Mouse (Mus musculus) liver, embryonic 13.5 days (tissue): ENCODE results near the gene Tecr. TPM values are rescaled to one million over a fixed set of nuclear protein-coding genes. Genes with fewer than 3 reads are reported as not detected.
A peak's percentile ranks its signal among the peaks of the same experiment; 100 is the strongest.
"Not testable (repeated sequence)": the region's sequence is repeated elsewhere in the genome, so short reads cannot be mapped to it uniquely, and the experiment has no call there.

Experiments used
- ATAC-seq: fragments of 200-750 bp; cut with Nextera tagmentation; 2 replicates; pipeline ENCODE4 v1.8.0; 2017; ENCODE audit warnings: low read depth, mild to moderate bottlenecking, moderate number of reproducible peaks, moderate library complexity
- DNase-seq: peaks from one replicate; pipeline ENCODE4 v3.0.0; 2022
- H3K27ac ChIP-seq: fragments of 300-500 bp; sonication (generic); 2 replicates; pipeline ENCODE4 v1.5.1; 2015; ENCODE audit warnings: moderate library complexity, mild to moderate bottlenecking, inconsistent platforms
- H3K27me3 ChIP-seq: fragments of 300-500 bp; sonication (generic); 2 replicates; pipeline ENCODE4 v1.6.1; 2015; ENCODE audit warnings: mild to moderate bottlenecking, inconsistent platforms
- H3K36me3 ChIP-seq: fragments of 300-500 bp; sonication (generic); 2 replicates; pipeline ENCODE4 v1.6.1; 2015; ENCODE audit warnings: mild to moderate bottlenecking, inconsistent platforms
- H3K4me1 ChIP-seq: fragments of 300-500 bp; sonication (generic); replicated peaks from 2 replicates; pipeline ENCODE4 v1.6.1; 2015; ENCODE audit warnings: inconsistent platforms
- H3K4me2 ChIP-seq: fragments of 300-500 bp; sonication (generic); 2 replicates; pipeline ENCODE4 v1.6.1; 2015; ENCODE audit warnings: inconsistent platforms, mild to moderate bottlenecking, moderate library complexity
- H3K4me3 ChIP-seq: fragments of 300-500 bp; sonication (generic); replicated peaks from 2 replicates; pipeline ENCODE4 v1.5.1; 2015; ENCODE audit warnings: mild to moderate bottlenecking, inconsistent platforms
- H3K9ac ChIP-seq: fragments of 300-500 bp; sonication (generic); 2 replicates; pipeline ENCODE4 v1.6.1; 2015; ENCODE audit warnings: mild to moderate bottlenecking, inconsistent platforms
- H3K9me3 ChIP-seq: fragments of 300-500 bp; sonication (generic); replicated peaks from 2 replicates; pipeline ENCODE4 v1.6.1; 2016; ENCODE audit warnings: inconsistent platforms
- WGBS: fragments of 180-500 bp; shearing (Covaris S2); methylation state at CpG from one replicate; pipeline ENCODE4 v1.1.7; 2015; ENCODE audit not compliant: insufficient replicate concordance; 5-methylcytosine and 5-hydroxymethylcytosine counted together
- polyA plus RNA-seq: library from polyadenylated mRNA; unstranded; fragments of >200 nt; fragmentation: Nextera tagmentation; extraction: Ambion mirVana; gene quantifications from 2 replicates; pipeline ENCODE4 v1.2.1, GENCODE M21; 2015

Tecr gene
- polyA plus RNA-seq, 1 experiment from 2014 or later: 334 TPM

DNA sequence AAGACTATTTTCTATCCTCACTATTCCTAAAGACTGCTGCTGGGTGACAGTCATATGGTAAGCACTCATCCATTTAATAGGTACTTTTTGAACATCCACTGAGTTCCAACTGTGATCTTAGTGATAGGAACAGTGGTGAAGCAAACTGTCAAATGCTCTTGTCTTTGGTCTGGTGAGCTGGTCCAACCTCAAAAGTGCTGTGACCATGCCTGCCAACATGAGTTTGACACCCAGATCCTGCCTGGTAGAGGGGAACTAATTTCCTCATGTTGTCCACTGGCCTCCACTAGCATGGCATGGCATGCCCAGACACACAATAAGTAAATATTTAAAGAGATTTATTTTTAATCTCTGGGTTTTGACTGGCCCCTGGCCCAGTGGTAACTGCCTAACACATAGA lies 8.9 kb upstream of the Tecr start:
- no peak for ATAC-seq
- Histone ChIP-seq H3K36me3 (peaks cover 28% of the 10 kb centered on the region), H3K4me1 (peaks cover 18% of the 10 kb centered on the region), H3K27ac (no peak overlapping the region), H3K9ac (no peak overlapping the region), H3K4me3 (no peak overlapping the region), H3K9me3 (no peaks in the 10 kb centered on the region), H3K4me2 (no peak overlapping the region), H3K27me3 (no peaks in the 10 kb centered on the region)
- no peak for DNase-seq

DNA sequence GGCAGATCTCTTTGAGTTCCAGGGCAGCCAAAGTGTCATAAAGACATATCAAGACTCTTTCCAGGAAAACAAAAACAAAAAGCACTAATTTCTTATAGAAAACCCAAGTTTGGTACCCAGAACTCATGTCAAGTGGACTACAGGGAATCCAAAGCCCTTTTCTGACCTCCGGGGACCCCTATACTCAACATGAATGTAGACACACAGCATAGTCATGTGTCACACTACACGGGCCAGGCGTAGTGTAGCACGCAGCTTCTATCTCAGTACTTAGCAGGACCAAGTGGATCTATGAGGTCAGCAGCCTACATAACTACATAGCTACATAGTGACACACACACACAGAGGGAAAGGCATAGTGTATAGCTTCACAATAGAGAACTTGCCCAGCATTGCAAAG lies 5.9 kb upstream of the Tecr start:
- 92% methylated on average over 4 of the region's 4 CpGs for WGBS
- ATAC-seq: no peak

DNA sequence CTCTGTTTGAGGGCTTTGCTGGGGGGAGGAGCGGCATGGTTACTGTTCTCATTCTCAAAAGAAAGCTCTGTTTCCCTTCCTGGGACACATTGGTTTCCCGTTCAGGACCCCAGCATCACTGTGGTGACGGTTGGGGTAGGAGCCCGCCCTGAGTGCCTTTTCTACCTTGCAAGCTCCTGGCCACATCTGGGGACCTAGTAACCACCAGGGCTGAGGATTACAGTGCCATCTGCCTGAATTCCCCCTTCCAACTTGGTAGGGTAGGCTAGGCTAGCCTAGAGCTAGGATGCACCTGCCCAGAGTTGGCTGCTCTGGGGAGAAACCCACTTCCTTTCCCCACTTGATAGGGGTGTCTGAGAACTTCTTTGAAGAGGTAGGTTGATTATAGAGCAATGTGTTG lies 4.2 kb upstream of the Tecr start:
- Histone ChIP-seq H3K9ac (no peak overlapping the region), H3K4me2 (no peak overlapping the region), H3K27me3 (no peaks in the 10 kb centered on the region), H3K9me3 (no peaks in the 10 kb centered on the region), H3K4me1 (peaks cover 42% of the 10 kb centered on the region), H3K27ac (no peak overlapping the region), H3K36me3 (peaks cover 50% of the 10 kb centered on the region), H3K4me3 (no peak overlapping the region)
- WGBS: 90% methylated on average over 4 of the region's 4 CpGs
- ATAC-seq: no peak
- DNase-seq: no peak

More for the DNA sequence above, 5.9 kb upstream of the Tecr start:
- H3K4me3 ChIP-seq: no peak overlapping the region
- H3K9ac ChIP-seq: no peak overlapping the region
- no peak overlapping the region for H3K27ac ChIP-seq
- H3K4me2 ChIP-seq: no peak overlapping the region
- H3K9me3 ChIP-seq: no peaks in the 10 kb centered on the region
- peaks cover 39% of the 10 kb centered on the region for H3K4me1 ChIP-seq
- DNase-seq: no peak
- no peaks in the 10 kb centered on the region for H3K27me3 ChIP-seq
- peaks cover 50% of the 10 kb centered on the region for H3K36me3 ChIP-seq

DNA sequence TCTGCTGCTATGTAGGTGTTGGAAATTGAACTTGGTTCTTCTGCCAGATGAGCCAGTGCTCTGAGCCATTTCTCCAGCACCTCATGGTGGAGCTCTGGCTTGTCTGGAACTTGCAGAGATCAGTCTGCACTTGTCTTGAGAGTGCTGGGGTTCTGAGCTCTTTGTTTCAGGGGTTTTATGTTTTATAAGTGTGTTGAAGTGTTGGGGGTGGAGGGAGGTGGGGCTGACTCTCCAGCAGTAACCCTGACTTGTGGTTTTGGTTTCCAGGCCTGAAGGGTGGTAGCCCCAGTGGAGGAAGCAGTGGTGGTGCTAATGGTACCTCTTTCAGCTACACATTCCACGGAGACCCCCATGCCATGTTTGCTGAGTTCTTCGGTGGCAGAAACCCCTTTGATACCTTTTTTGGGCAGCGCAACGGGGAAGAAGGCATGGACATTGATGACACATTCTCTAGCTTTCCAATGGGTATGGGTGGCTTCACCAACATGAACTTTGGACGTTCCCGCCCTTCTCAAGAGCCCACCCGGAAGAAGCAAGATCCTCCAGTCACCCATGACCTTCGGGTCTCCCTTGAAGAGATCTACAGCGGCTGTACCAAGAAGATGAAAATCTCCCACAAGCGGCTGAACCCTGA lies 1.9 kb upstream of the Tecr start:
- ATAC-seq: no peak
- Histone ChIP-seq H3K9me3 (no peaks in the 10 kb centered on the region), H3K4me2 (peak overlapping the region; percentile 94), H3K4me3 (peak overlapping the region; percentile 90), H3K9ac (peak overlapping the region; percentile 97), H3K36me3 (peaks cover 51% of the 10 kb centered on the region), H3K27ac (peak overlapping the region; percentile 99), H3K4me1 (peaks cover 60% of the 10 kb centered on the region), H3K27me3 (no peaks in the 10 kb centered on the region)
- WGBS: 71% methylated on average over 10 of the region's 10 CpGs
- DNase-seq: no peak

DNA sequence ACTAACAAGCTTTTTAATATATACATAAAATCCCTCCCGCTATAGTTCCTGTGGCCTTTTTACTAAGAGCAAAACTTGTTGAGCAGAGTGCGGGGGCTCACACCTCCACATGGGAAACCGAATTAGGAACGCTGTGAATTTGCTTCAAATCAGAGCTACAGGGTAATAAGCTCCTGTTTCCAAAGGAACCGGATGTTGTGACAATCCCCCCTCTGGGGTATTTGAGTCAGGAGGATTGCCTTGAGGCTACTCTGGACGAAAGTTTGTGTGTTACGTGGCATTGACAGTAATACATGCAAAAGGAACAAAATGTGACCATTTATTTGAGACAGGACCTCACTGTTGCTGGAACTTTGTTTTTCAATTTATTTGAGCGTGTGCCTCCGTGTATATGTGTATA lies 1.3 kb upstream of the Tecr start:
- H3K27ac ChIP-seq: peak overlapping the region; percentile 99
- no peak for ATAC-seq
- peaks cover 50% of the 10 kb centered on the region for H3K36me3 ChIP-seq
- WGBS: 17% methylated on average over 9 of the region's 9 CpGs
- no peaks in the 10 kb centered on the region for H3K9me3 ChIP-seq
- H3K9ac ChIP-seq: peak overlapping the region; percentile 97
- DNase-seq: no peak
- peak overlapping the region; percentile 94 for H3K4me2 ChIP-seq
- peak overlapping the region; percentile 90 for H3K4me3 ChIP-seq
- no peaks in the 10 kb centered on the region for H3K27me3 ChIP-seq
- peaks cover 66% of the 10 kb centered on the region for H3K4me1 ChIP-seq

DNA sequence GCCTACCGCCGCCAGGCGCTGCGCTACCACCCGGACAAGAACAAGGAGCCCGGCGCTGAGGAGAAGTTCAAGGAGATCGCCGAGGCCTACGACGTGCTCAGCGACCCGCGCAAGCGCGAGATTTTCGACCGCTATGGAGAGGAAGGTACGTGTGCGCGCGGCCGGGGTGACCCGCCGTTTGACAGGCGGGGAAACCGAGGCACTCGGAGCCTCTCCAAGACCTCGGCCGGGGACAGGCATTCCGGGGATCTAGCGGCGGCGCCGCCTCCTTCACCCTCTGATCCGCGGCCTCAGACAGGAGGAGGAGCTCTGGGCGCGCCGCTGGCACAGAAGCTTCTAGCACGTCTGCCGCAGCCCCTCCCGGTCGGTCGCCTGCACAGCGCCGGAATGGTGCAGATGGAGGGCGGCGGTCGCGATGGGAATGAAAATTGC lies 643 bp upstream of the Tecr start:
- peaks cover 43% of the 10 kb centered on the region for H3K36me3 ChIP-seq

DNA sequence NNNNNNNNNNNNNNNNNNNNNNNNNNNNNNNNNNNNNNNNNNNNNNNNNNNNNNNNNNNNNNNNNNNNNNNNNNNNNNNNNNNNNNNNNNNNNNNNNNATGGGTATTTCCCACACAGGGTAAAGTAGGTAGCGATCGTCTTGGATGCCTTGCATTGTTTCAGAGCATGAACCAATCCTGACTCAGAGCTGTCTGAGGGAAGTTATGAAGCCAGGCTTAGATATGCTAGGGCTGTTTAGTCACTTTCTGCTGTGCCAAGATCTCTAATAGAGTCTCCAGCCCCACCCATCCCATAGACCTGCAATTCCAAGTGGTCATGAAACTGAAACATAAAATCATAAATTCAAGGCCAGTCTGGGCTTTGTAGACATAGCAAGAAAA lies 5.1 kb downstream of the Tecr start:
- Histone ChIP-seq H3K27me3 (no peaks in the 10 kb centered on the region), H3K4me2 (no peak overlapping the region), H3K36me3 (peaks cover 4% of the 10 kb centered on the region; the same call in 1 of the 2 replicates), H3K9ac (peak overlapping the region; percentile 46), H3K4me3 (no peak overlapping the region), H3K4me1 (peaks cover 82% of the 10 kb centered on the region), H3K9me3 (no peaks in the 10 kb centered on the region), H3K27ac (peak overlapping the region; percentile 97)
- WGBS: 78% methylated on average over 2 of the region's 2 CpGs
- ATAC-seq: no peak
- no peak for DNase-seq

More for the DNA sequence above, 643 bp upstream of the Tecr start:
- peak overlapping the region; percentile 97 for H3K9ac ChIP-seq
- peaks cover 66% of the 10 kb centered on the region for H3K4me1 ChIP-seq
- no peaks in the 10 kb centered on the region for H3K27me3 ChIP-seq
- peak overlapping the region; percentile 94 for H3K4me2 ChIP-seq
- DNase-seq (peak; percentile 83), ATAC-seq (peak; percentile 68)
- no peaks in the 10 kb centered on the region for H3K9me3 ChIP-seq
- H3K27ac ChIP-seq: peak overlapping the region; percentile 99
- peak overlapping the region; percentile 90 for H3K4me3 ChIP-seq
- WGBS: under 1% methylated on average over 51 of the region's 51 CpGs

DNA sequence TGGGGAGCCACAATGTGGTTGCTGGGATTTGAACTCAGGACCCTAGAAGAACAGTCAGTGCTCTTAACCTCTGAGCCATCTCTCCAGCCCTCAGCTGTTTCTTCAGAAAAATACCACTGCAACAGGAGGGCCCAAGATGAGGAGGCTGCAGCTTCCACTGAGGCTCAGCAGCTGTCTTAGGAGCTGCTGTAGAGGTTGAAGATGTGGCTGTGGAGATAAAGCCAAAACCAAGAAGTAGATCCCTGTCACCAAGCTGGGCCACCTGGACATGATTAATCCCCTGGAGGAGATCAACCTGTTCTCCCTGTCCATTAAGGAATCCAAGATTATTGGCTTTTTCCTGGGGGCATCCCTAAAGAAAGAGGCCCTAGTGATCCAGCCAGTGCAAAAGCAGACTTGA lies 8.0 kb downstream of the Tecr start:
- ATAC-seq: peak; percentile 52
- Histone ChIP-seq H3K27ac (peak overlapping the region; percentile 97), H3K4me2 (peak overlapping the region; percentile 67)

DNA sequence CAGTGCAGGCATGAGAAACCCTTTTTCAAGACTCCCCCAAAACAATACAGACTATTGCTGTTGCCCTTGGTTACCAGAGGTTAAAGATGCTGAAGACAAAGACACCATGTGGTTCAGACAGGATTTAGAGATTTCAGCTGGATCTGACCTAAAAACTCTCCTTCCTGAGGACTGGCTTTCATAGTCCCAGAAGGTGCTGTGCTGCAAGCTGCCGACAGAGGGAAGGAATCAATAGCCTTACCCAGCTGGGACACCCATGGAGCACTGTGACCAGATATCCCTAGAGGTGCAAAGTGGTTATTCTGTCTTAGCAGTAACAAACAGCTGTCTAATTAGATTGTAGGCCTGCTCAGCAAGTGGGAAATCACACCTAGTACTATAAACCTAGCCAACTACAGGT lies 9.6 kb downstream of the Tecr start:
- 34% methylated on average over 1 of the region's 1 CpGs for WGBS
- ATAC-seq (no peak), DNase-seq (no peak)
- peaks cover 80% of the 10 kb centered on the region for H3K4me1 ChIP-seq
- no peak overlapping the region for H3K4me2 ChIP-seq
- no peaks in the 10 kb centered on the region for H3K36me3 ChIP-seq
- no peak overlapping the region for H3K4me3 ChIP-seq
- no peaks in the 10 kb centered on the region for H3K9me3 ChIP-seq
- H3K27ac ChIP-seq: peak overlapping the region; percentile 97; the same call in 1 of the 2 replicates
- H3K27me3 ChIP-seq: no peaks in the 10 kb centered on the region
- H3K9ac ChIP-seq: 0 out of 2 replicates have a peak overlapping the region, but pooled peaks have one; percentile 26

More for the DNA sequence above, 8.0 kb downstream of the Tecr start:
- no peak for DNase-seq
- no peaks in the 10 kb centered on the region for H3K27me3 ChIP-seq
- H3K9me3 ChIP-seq: no peaks in the 10 kb centered on the region
- H3K4me3 ChIP-seq: peak overlapping the region; percentile 18
- H3K4me1 ChIP-seq: peaks cover 83% of the 10 kb centered on the region
- peak overlapping the region; percentile 66 for H3K9ac ChIP-seq
- H3K36me3 ChIP-seq: peaks cover 4% of the 10 kb centered on the region; the same call in 1 of the 2 replicates

DNA sequence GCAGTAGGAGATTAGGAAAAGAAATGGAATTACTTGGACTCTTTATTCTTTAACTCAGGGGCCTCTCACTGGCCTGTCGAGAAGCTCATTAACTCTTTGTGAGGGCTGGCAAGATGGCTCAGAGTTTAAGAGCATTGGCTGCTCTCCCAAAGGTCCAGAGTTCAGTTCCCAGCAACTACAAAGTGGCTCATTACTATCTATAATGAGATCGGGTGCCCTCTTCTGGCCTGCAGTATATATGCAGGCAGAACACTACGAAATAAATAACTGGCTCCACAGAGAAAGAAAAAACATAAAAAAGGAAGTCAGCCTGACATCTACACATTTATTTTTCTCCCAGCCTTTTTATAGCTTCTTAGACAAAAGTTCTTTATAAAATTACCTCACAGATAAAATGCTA lies 11.4 kb downstream of the Tecr start:
- H3K27me3 ChIP-seq: no peaks in the 10 kb centered on the region
- ATAC-seq (no peak), DNase-seq (no peak)
- H3K9ac ChIP-seq: no peak overlapping the region
- H3K4me1 ChIP-seq: peaks cover 83% of the 10 kb centered on the region
- 22% methylated on average over 3 of the region's 3 CpGs for WGBS
- no peak overlapping the region for H3K4me3 ChIP-seq
- H3K27ac ChIP-seq: peak overlapping the region; percentile 95
- no peaks in the 10 kb centered on the region for H3K9me3 ChIP-seq
- no peak overlapping the region for H3K4me2 ChIP-seq
- peaks cover 11% of the 10 kb centered on the region for H3K36me3 ChIP-seq

DNA sequence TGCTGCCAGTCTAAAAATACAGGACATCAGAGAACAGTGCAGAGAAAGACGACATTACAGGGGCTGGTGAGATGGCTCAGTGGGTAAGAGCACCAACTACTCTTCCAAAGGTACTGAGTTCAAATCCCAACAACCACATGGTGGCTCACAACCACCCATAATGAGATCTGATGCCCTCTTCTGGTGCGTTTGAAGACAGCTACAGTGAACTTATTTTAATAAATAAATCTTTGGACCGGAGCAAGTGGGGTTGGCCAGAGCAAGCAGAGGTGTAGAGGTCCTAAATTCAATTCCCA lies 12.8 kb downstream of the Tecr start:
- WGBS: 51% methylated on average over 3 of the region's 3 CpGs
- Histone ChIP-seq H3K27ac (peak overlapping the region; percentile 95), H3K4me1 (peaks cover 81% of the 10 kb centered on the region), H3K4me2 (peak overlapping the region; percentile 92), H3K4me3 (peak overlapping the region; percentile 80), H3K9ac (peak overlapping the region; percentile 75), H3K36me3 (peaks cover 17% of the 10 kb centered on the region)
- H3K9me3 ChIP-seq, H3K27me3 ChIP-seq, DNase-seq, ATAC-seq: not testable (repeated sequence)
